Mouse (Mus musculus): ENCODE data around the gene Epo.

GRCm38 (mm10) chr5:137534762-137535161 is 1.7 kb upstream of the Epo start:
- TF ChIP-seq POLR2A (IDR thresholded peaks at IDR 0.05; ENCODE audit: borderline replicate concordance, control insufficient read depth, low read depth, low read length) (no peak), CTCF (IDR thresholded peaks at IDR 0.05; ENCODE audit: control insufficient read depth, insufficient read depth, low read length) (no peak)
